Mouse (Mus musculus) cerebellum, postnatal 4 days (tissue): ENCODE results near the gene Rack1.

Experiments
- DNase-seq, 2 experiments: peaks; one replicate each; pipeline ENCODE4 v3.0.0; 2022; ENCODE audit warnings: low spot score in 2 of 2, mixed read lengths in 1 of 2

Gene Rack1

DNA sequence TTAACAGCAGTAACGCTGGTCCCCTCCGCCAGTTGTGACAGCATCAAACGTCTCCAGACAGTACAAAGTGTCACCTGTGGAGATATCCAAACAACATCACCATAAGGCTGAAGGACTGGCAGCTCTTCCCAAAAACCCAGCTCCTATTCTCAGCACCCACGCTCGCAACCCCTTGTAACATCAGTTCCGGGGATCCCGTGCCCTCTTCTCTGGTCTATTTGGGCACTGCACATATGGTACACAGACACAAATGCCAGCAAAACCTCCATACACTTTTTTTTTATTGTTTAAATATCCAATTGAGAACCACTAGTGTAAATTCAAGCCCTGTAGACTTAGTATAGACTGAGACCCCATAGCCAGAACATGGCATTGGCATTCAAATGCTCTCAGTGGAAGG lies 4.9 kb upstream of the Rack1 start:
- DNase-seq: no peak

DNA sequence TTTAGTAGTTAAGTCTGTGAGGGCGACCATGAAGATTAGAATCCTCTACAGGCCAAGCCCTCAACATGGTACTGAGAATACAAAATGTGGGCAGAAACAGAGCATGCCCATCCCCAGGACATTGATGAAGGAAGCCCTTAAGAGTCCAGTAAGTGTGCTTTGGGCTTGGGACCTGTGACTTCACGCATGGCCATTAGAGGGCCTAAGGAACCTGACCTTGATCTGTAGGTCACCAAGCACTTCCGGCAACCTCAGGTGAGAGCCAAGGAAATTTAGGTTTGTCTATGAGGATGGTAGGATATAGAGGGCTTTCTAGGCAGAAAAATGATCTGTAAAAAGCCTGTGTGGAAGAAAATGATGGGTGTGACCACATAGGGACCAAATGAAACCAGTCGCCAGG lies 3.8 kb upstream of the Rack1 start:
- no peak for DNase-seq

- DNase-seq: no peak
Observed at GRCm38 (mm10) chr11:48797287-48797686, 2.8 kb upstream of the Rack1 start.

- DNase-seq: no peak
Observed at GRCm38 (mm10) chr11:48798308-48798707, 1.8 kb upstream of the Rack1 start.

GRCm38 (mm10) chr11:48798984-48799920 lies 880 bp upstream of the Rack1 start:
- no peak for DNase-seq

- DNase-seq: no peak
Observed at GRCm38 (mm10) chr11:48801831-48802772, 2.0 kb downstream of the Rack1 start.

DNA sequence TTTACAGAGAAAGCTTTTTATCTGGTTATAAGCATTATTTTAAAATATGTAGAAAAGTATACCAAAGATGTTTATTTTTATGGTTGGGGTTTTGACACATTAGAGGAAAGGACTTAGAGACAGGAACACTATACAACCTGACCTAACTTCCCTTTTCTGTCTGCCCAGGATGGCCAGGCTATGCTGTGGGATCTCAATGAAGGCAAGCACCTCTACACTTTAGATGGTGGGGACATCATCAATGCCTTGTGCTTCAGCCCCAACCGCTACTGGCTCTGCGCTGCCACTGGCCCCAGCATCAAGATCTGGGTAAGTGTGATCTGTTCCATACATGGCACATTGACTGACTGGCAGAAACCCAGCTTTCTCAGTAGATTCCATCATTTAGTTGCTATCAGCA lies 3.9 kb downstream of the Rack1 start:
- no peak for DNase-seq

DNA sequence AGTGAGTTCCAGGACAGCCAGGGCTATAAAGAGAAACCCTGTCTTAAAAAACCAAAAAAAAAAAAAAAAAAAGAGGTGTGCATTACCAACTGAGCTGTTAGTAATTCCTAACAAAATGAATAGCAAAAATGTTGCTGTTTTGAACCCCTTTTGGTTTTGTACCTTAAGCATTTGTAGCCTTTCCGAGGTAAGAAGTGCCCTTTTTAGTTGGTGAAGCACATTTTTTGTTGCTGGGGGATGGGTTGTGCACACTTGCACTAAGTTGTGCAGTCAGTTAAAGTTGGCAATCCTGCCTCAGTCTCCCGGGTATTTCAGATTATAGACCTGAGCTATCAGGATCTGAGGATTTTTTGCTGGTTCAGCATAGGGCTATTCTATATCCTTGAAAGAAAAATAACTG lies 4.8 kb downstream of the Rack1 start:
- no peak for DNase-seq

DNA sequence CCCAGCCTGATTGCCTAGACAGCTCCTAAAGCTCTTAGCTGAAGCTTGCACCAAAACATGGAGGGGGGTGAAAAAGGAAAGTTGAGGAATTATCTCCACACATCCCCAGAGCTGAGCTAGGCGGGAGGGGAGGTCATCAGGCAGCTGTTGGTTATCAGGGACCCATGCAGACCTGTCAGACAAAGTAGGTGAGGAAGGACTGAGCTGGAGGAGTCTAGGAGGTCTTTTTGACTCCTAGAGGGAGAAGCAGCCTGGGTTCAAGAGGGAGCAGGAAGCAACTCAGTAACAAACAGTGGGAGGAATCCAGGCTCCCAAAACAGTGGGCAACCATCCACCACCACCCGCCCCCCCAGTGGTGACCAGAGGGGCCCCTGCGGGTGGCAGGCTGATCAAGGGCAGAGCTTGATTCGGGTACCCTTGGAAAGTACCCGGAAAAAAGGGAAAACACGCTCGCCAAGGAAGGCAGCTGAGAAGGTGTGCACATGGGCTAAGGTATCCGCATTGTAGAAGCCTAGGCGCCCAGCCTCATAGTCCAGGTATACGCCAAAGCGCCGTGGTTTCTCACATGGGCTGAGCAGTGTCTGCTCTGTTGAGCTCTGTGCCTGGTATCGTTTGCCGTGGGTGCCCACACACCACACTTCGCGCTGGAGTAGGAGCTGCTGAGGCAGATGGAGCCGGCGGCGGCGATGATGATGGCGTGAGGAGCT lies 6.9 kb downstream of the Rack1 start:
- no peak for DNase-seq

GRCm38 (mm10) chr11:48807563-48808303 lies 7.6 kb downstream of the Rack1 start:
- no peak for DNase-seq

GRCm38 (mm10) chr11:48808304-48808646 lies 8.1 kb downstream of the Rack1 start:
- no peak for DNase-seq

GRCm38 (mm10) chr11:48808737-48809433 lies 8.8 kb downstream of the Rack1 start:
- no peak for DNase-seq

GRCm38 (mm10) chr11:48809434-48809830 lies 9.3 kb downstream of the Rack1 start:
- DNase-seq: no peak

DNA sequence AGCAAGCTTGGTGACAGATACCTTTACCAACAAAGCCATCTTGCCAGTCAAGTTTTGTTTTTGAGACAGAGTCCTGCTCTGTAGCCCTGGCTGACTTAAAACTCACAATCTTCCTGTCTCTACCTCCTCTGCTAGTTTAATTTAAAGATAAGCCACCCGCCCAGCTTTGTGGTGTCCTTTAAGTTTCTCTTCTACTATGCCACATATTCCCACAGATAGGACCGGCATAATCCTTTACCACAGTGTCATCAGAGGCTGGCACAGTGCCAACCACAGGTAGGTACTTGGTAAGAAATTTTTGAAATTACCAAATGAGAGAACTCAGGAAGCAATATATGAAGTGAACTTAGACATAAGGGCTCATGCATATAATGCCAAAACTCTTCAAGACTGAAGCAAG lies 10.0 kb downstream of the Rack1 start:
- no peak for DNase-seq

DNA sequence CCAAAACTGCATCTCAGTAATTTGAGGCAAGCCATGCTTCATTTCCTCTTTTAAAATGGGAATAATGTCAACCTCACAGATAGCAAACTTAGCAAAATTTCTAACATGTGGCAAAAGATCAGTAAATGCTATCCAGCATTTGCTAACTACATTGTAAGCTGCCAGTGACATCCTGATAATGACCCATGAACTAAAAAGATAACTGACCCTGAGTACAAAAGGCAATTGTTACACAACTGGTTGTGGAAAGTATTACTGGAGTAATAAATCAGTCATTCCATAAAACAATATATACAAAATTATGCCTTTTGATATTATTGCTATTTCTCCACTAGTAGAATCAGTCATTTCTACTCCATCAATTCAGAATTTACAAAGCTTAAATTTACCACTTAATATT lies 13.7 kb downstream of the Rack1 start:
- DNase-seq: no peak

GRCm38 (mm10) chr11:48815851-48816250 lies 15.7 kb downstream of the Rack1 start:
- DNase-seq: no peak

GRCm38 (mm10) chr11:48816281-48816781 lies 16.2 kb downstream of the Rack1 start:
- DNase-seq: peak in 1 of 2 experiments; percentile 63

GRCm38 (mm10) chr11:48816800-48817665 lies 16.9 kb downstream of the Rack1 start, which contains the start of gene Trim41:
Gene Trim41, minus strand, starts transcription at chr11:48817353.
- DNase-seq: peak; percentile 97 to 98

GRCm38 (mm10) chr11:48817794-48818193 lies 17.7 kb downstream of the Rack1 start:
- DNase-seq: no peak
